Mouse (Mus musculus) bone marrow macrophage, adult 2 months (primary cell): ENCODE data around the gene Arhgef1.

ENCODE experiments used
- CTCF ChIP-seq: IDR thresholded peaks from 2 replicates; pipeline ENCODE4 v1.5.1; 2012; ENCODE audit warnings: low read depth, mild to moderate bottlenecking, low read length, moderate library complexity
- POLR2A ChIP-seq: IDR thresholded peaks from 2 replicates; pipeline ENCODE4 v1.6.1; 2012; ENCODE audit warnings: mild to moderate bottlenecking, low read depth, low read length, borderline replicate concordance

DNA sequence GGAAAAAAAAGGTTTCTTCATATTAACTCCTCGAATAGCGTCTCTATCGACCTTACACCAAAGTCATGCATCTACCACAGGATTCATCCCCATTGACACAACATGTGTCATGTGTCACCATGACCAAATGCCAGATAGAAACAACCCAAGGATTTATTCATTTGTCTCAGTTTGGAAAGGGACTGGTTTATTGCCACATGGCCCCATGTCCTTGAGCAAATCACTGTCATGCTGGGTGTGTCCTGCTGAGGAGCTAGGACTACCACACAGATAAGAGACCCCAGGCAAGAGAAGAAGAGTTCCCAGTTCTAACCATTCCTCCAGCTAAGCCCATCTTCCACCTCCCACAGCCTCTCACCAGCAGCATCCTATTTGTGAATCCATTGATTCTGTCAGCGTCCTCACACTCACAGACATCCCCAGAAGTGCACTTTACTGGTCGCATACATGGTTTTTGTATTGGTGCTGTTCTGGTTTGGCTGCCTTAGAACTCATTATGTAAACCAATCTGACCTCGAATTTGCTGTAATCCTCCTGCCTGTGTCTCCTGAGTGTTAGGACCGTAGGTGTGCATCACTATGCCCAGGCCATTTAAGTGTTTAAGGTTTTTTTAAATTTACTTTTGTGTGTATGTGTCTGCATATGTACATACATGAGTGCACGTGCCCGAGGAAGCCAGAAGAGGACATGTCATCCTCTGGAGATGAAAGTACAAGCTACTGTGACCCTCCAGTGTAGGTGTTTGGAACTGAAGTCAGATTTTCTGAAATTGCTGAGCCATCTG is 20.1 kb upstream of the Arhgef1 start:
- TF ChIP-seq CTCF (no peak), POLR2A (no peak)
